Mouse (Mus musculus) olfactory bulb, adult 2 months (tissue): Measurements from ENCODE around the gene Capn15.

Experiments used
- CTCF ChIP-seq: fragments of 200-500 bp; IDR thresholded peaks from 2 replicates; pipeline ENCODE4 v1.5.1; 2012; ENCODE audit warnings: low read depth, mild to moderate bottlenecking, low read length, moderate library complexity; ENCODE audit not compliant: insufficient read depth
- POLR2A ChIP-seq: fragments of 200-500 bp; IDR thresholded peaks from 2 replicates; pipeline ENCODE4 v1.6.1; 2012; ENCODE audit warnings: mild to moderate bottlenecking, low read depth, low read length, moderate library complexity; ENCODE audit not compliant: insufficient read depth

- TF ChIP-seq POLR2A: no peak
- no peak for TF ChIP-seq CTCF
Observed at GRCm38 (mm10) chr17:25982913-25983312, 2.7 kb downstream of the Capn15 start.
